Mouse (Mus musculus) kidney, adult 8-10 months (tissue): ENCODE data around the gene Aldh3a2.
"Not testable (repeated sequence)": the region's sequence is repeated elsewhere in the genome, so short reads cannot be mapped to it uniquely, and the experiment has no call there.

Experiments
- DNase-seq, 2 experiments: peaks; one replicate each; pipeline ENCODE4 v3.0.0; 2022

Gene Aldh3a2

DNA sequence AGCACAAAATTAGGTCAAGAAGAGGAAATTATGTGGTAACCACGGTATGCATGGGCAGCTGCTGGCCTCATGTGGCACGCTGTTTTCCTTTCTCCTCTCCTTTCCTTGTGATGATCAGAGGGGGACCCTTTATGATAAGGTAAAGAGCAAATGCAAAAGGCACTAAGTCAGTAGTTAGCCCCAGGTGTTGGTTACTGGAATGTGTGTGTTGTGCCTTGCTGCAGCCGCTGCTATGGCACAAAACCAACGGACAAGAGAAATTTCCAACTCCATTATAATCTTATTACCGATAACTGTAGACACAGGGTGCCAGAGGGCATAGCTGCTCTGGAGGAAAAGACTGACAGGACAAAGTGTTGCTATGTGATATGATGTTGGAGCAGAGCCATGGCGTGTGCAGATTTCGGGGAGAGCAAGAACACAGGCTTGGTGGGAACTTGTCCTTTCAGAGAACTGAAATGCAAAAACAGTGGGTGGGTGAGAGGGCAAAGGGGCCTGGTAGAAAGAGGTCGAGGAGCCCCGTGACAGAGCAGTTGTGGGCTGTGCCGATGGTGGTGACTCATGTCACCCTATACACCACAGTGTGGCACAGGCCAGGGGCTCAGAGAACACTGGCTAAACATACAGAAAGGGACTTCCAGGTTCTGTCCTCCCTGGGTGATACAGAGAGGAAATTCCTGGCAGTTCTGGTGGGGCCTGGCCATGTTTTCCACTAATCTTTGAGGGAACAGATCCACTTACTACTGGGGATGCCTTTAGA, 59.6 kb downstream of the Aldh3a2 start, which contains the start of gene Aldh3a1:
Gene Aldh3a1, plus strand, starts transcription at position 51 of the 760 bp plus-strand sequence.
- no peak for DNase-seq

DNA sequence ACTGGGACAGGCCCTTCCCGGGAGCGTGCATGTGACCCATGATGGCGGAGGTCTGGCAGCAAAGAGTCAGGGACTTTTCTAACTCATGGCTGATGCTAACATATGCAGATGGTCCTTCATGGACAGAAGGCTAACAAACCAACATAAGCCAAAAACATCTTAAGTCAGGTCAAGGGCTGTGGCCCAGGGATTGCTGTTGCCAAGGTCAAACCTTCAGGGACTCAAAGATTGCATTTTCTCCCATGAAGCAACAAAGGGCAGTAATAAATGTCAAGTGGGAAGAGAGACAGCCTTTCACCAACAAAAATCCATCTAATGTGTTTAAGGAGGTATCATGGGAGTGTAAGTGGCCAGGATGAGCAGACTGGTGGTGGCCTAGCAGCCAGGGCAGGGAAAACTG, 61.1 kb downstream of the Aldh3a2 start:
- peak; percentile 18 to 21 for DNase-seq

DNA sequence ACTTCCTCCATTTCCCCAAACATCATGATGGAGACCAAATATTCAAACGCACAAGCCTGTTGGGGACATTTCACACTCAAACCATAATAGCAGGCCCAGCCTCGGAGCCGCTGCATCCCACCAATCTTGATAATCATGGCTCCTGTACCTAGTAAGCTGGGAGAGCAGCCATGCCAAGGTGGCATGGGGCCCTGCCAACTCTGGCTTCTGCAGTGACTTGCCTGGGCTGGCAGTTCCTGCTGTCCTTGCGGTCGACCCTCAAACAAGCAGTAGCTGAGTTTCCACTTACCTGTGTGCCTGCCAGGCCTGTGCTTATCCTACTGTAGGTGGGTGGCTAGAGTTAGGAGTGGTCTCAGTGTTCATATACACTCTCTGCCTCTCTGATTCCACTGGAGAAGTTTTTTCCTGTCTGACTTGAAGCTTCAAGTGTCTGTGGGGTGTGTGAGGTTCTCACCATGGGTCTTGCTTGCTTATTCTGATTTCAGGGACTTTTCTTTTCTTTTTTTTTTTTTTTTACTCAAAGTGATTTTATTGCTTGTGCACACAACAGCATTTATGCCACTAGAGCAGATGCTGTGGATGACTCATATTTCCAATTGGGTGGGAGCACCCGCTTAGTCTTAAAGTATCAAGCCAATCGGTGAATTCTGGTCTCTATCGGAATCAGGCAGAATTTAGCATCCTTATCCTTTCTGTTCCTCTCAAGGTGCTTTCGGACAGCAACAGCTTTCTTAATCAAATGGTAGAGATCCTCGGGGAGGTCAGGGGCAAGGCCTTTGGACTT, 61.9 kb downstream of the Aldh3a2 start:
- no peak for DNase-seq

DNA sequence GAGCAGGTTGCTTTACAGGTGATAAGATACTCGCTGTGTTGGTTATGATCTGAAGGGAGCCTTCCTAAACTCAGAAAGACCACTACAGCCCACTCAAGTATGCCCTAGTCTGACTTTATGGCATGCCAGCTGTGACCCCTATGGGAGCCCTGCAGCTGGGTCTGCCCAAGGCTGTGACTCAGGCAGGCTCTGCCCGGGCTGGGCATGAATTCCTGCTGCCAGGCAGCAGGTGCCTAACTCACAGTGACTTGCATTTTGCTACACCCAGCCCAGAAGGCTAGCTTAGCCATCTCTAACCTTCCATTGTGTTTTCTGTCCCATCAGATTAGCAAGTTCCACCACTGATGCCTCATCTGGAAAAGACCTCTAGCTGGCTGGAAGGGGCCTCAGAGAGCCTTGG, 64.5 kb downstream of the Aldh3a2 start:
- no peak for DNase-seq

DNA sequence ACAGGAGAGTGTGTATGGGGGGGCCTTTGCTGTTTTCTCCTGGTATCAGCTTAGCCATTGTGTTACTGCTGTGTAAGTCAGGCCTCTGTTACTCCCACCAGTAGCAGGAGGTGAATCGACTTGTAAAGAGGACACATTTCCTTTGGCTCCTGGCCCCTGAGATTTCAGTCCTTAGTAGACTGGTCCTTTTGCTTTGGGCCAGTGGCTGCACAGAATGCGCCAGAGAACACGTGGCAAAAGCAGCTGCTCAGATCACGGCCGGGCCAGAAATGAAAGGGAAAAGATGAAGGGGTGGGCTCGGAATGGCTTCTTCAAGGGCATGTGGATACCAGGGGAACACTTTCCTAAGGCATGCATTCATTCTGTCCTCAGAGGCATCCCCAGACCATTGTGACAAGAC, 65.1 kb downstream of the Aldh3a2 start:
- no peak for DNase-seq

DNA sequence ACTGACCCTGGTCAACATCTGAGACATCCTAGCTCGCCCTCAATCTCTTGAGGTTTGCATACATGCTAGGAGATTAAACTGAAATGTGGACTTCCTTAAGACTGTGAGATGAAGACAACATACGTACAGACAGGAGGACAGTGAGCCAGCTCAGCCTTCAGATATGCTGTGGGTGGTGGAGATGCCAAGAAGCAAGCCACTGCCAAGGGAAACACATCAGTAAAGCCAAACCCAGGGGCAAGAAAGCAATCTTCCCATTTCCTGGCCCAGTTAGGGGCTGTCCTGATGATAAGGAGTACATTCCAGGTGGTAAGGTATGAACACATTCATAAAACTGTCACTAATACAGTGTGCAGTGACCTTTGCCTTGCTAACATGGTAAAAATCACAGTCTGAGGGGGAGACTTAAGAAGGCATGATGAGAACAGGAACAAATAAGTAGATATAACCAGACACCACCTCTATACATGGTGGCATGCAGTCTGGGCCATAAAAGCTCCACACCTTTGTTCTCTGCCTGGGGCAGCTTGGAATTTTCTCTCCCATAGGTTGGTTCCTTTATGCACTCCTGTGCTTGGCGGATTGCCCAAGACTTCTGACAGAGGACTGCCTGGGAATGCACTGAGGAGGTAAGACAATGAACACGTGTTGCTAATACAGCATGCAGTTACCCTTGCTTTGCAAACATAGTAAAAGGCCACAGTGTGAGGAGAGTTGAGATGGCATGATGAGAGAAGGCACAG, 67.5 kb downstream of the Aldh3a2 start:
- DNase-seq: no peak

DNA sequence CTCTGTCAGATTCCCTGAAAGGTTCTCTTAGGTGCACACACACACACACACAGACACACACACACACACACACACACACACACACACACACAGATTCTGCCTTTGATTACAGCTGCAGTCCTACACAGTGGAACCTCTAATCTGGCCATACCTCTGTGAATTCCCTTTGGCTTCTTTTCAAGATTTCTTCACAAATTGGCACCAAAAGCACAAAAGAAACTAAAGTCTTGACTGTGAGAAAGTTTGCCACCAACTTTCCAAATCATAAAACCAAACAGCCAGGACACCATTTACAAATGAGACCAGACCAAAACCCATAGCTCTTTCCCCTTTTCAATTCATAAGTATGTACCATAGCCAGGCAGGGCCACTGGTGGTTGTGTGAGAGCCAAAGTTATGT, 69.3 kb downstream of the Aldh3a2 start:
- no peak for DNase-seq

DNA sequence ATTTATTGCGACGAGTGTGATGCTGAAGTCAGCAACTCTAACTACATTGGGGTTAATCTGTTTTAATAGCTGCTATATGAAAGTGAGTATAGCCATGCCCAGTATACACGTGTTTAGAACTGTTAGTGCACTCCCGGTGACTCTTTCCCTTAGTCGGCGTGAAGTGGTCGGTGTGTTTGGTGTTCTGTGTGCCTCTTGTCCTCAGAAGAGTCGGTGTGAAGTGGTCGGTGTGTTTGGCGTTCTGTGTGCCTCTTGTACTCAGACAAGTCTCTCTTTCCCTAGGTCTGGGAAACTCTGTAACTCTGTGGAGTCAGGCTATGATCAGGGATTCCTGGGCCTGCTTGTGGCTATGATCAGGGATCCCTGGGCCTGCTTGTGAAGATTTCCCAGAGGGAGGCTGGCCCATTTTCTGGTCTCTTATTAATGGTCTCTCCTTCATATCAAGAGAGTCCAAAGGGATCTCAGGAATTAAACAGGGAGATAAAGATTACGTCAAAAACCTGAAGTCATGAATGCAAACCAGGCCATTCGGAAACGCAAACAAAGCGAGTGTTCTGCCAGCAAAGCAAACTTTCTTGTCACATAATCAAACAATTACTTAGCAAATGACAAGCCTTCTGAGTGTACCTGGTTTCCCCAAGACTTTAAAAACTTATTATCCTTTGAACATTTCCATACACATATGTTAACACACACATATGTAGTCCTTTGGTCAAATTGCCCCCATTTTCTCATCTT, 70.5 kb downstream of the Aldh3a2 start:
- no peak for DNase-seq

DNA sequence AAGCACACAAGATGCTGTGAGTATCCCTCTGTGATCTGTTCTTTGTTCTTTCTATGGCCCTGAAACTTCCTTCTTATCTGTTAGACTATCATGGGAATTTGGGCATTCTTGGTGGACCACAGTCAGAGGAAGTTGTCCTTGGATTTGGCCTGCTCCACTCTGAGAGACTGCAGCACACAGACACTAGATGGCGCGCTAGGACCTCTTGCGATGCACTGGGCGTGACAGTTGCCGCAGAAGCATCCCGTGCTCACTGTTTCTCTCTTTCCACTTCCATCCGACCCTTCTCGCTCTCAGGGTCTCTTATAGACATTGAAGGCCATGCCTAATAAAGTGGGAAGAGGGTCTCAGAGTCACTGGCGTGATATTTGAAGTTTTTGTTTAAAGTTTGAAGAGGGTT, 73.9 kb downstream of the Aldh3a2 start:
- peak; percentile 51 to 80 for DNase-seq

DNA sequence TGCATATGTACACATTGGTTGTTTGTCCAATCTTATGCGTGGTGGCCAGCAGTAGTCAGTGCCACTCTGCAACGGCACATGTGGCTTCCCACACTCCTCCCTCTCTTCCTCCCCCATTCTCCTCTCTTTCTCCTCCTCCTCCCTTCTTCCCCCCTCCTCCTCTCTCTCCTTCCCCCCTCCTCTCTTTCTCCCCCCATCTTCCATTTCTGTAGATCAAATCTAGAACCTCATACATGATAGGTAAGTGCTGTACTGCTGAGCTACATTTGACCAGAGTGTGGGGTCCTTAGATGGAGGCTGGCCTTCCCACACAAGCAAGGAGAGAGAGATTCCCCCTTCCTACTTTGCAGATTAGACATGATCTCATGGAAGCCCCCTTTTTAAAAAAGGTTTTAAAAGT, 74.5 kb downstream of the Aldh3a2 start:
- no peak for DNase-seq

DNA sequence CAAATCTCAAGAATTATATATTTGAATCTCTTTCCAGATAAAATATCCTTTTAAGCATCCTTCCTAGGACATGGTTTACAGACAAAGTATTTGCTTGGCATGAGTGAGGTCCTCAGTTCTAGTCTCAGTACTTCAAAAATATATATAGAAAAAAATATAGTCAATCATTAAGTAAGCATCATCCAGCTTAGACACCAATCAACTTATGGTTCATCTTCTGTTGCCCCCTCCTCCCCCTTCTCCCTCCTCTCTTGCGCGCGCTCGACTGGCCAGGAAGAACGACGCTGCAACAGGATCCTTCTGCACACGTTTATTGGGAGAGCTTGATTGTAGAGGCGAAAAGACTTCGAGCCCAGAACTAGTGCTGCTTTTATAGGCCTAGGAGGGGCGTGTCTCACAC, 75.1 kb downstream of the Aldh3a2 start:
- DNase-seq: not testable (repeated sequence)

DNA sequence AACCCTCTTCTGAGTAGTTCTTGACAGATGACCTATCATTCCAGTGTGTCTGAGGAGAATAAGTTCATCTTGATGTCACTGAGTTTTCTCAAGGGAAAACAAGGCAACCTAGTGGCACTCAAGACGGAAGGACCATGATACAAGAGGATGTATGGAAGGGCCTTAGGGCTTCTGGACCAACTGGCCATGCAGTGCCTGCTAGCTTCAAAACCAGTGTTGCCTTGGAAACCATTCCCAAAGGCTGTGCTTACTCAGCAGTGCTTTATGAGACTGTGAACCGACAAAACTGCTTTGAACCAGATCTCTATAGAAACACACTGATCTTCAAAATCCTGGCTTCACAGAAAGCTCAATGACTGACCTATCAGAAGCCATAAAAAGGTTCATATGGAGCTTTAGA, 76.5 kb downstream of the Aldh3a2 start:
- no peak for DNase-seq

DNA sequence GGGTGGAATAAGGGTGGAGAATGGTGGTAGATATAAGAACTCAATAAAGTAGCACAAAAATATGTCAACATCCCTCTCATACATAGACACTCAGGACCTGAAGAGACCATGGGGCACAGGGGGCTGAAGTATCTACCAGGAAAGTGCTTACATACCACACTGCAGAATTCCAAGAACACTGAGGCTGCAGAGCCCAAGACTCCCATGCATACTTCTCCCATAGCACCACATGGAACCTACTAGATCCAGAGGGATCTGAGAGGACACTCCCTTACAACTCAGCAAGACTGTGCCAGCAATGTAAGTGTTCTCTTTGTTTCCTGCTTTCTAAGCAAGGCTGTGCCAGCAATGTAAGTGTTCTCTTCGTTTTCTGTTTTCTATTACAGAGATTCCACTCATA, 83.4 kb downstream of the Aldh3a2 start:
- DNase-seq: no peak

DNA sequence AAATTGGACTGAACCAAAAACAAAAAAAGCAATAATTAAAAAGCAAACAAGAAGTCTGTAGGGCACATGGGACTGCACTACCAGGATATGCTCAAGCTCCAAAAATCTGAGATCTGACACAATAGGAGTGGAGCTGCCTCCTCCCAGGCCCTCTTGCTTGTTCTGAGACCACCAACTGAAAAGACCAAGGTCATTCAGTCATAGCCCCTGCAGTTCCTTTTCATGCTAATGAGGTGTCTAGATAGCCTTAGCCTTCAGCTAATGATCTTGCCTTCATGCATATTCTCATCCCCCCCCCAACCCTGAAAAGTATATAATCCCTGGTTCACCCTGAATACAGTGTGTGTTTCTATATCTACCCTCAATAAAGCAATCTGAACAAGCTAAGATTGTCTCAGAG, 85.6 kb downstream of the Aldh3a2 start:
- DNase-seq: no peak

DNA sequence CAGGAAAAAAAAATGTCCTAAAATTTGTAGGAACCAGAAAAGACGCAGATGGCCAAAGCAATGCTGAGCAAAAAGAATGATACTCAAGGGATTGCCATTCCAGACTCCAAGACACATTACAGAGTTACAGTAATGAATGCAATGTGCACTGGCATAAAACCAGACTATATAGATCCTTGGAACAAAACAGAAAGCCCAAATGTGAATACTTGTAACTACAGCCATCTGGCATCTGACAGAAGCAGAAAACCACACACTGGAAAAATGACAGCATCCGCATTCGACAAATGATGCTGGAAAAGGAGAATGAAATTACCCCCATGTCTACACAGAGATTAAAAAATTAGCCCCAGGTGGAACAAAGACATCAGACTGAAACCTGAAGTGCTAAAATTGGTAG, 86.9 kb downstream of the Aldh3a2 start:
- no peak for DNase-seq

DNA sequence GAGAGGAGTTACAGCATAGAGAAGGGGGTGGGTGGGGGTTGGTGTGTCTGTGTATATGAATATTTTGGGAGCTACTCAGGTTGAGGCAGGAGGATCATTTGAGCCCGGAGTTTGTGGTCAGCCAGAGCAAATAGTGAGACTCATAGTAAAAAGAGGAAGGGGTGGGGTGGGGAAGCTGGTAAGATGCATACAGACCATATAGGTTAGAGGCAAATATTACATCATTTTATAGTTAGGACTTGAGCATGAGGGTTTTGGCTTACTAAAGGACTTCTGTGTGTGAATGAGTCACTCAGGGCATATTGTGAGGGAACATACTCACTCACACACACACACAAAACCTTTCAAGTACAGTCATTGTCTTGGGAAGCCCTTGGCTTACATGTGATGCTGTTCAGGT, 90.9 kb downstream of the Aldh3a2 start:
- DNase-seq: no peak

DNA sequence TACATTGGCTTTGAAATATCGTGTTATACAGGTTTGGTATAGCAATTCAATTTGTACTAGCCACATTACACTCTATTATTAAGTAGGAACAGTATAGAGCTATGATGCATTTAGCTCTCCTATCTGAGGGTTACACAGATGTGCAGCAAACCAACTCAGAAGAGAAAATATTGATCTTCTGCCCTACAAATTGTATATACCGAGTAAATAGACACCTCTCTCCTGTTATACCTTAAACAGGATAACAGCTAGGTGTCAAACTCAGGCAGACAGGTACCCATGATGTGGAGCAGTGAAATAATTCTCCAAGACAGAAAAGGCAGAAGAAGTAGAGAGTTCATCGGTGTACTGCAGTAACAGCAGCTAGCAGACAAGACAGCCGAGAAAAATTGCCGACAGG, 91.5 kb downstream of the Aldh3a2 start:
- DNase-seq: no peak

DNA sequence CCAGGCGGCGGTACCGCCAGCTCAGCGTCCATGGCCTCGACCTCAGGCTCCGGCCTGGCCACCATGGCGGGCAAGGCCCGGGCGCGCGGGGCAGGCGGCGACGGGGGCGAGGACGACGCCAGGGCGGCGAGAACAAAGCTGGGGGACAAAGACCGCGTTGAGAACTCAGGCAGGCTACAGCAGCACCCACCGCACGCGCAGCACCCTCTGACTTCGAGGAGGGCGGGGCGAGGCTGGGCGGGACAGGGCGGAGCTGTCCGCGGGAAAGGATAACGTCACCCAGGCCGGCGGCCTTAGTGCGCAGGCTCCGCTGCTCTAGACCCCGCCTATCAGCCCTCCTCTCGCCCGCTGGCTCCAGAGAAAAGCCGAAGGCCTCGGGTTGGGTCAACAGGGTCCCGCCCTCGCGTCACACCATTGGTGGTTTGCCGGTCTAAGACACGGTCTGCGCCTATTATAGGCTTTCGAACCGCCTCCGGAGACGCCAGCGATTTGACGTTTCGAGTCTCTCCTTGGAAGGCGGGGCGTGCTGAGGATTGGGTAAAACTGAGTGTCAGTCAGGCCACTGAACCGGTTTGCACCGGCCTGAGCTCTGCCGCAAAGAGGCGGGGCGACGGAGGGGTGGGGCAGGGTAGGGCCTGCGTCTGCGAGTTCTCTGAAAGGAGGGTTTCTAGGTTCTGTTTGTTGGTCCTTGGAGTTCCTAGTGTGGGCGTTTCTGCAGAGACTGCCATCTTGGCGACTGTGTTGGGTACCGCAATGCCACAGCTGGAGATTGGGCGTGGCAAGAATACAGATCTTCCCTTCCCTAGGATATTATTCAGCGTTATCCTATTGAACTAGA, 92.2 kb downstream of the Aldh3a2 start, which contains the start of gene Usp22:
Gene Usp22, minus strand, starts transcription at position 235 of the 838 bp plus-strand sequence.
- DNase-seq: peak; percentile 100

DNA sequence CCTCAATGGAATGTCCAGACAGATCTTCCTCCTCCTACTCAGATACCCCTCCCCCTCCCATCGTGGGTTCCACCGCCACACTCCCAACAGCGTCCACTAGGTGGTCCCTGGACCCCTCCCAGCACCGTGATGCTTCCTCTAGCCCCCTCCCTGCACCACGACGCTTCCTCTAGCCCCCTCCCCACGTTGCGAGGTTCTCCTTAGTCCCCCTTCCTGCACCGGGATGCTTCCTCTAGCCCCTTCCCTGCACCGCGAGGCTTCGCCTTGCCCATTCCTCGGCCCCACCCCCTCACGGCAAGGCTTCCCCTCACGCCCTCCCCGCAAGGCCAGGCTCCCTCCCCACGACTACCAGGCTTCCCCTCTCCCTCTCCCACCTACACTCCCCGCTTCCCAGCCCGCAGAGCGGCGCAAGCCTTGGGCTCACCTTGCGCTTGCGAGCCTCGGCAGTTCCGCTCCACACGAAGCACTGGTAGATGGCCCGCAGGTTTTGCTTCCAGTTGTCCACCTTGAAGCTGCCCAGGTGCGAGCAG, 92.9 kb downstream of the Aldh3a2 start:
- peak in 1 of 2 experiments; percentile 49 for DNase-seq

DNA sequence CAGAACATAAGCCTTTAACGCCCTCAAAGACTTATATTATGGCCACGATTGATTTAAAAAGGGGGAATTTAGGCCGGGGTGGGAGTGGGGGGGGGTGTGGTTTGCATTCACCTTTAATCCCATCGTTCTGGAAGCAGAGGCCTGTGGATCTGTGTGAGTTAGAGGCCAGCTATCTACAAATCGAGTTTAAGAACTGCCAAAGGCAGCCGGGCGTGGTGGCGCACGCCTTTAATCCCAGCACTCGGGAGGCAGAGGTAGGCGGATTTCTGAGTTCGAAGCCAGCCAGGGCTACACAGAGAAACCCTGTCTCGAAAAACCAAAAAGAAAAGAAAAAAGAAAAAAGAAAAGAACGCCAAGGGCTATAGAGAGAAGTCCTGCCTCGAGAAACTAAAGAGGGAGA, 93.8 kb downstream of the Aldh3a2 start:
- DNase-seq: not testable (repeated sequence)
